Mouse (Mus musculus): ENCODE data around the gene Gm49369. TPM values are rescaled to one million over a fixed set of nuclear protein-coding genes. Genes with fewer than 3 reads are reported as not detected.

The Gm49369 gene
- 0.54 and 0.78 TPM in 2 replicates for polyA plus RNA-seq (2015; fragmentation: Nextera tagmentation; extraction: Ambion mirVana)

- H3K4me3 ChIP-seq (replicated peaks), result no peak within 1 kb of the TSS
- H3K4me2 ChIP-seq, result no peak within 1 kb of the TSS; the same call in 1 of the 2 replicates
- WGBS (ENCODE audit: insufficient replicate concordance), result 90% methylated on average over 5 of the region's 5 CpGs
- H3K9me3 ChIP-seq (replicated peaks), result no peaks in the 10 kb centered on the region
- no peak within 1 kb of the TSS for H3K9ac ChIP-seq
- H3K27me3 ChIP-seq, result no peaks in the 10 kb centered on the region
- peak within 1 kb of the TSS; percentile 92 for H3K27ac ChIP-seq (replicated peaks)
- peaks cover 93% of the 10 kb centered on the region for H3K4me1 ChIP-seq (replicated peaks)
- H3K36me3 ChIP-seq (replicated peaks), result peaks cover 83% of the 10 kb centered on the region
- ATAC-seq (ENCODE audit: insufficient read depth), result no peak
These were observed at the start of gene Gm49369 for GRCm38 (mm10) chr7:142382567-142382966. Gene Gm49369 (minus strand): TSS chr7:142382667.

DNA sequence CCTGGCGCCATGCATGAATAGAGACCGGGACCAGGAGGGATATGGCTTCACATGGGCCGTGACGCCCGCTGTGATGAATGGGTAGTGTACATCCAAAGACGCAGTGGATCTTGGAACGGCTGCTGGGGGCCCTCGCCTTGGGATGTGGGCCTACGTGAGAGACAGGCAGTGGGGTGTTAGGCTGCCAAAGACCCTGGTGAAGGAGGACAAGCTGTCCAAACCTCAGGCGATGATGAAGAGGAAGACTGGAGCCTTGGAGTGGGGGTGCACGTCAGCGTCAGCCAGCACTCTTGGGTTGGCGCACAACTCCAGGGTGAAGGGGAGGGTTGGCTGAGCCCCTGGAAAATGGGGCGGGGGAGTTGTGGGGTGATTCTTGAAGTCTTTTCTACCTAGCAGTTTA is 48.6 kb upstream of the Gm49369 start:
- peaks cover 10% of the 10 kb centered on the region for H3K4me1 ChIP-seq (replicated peaks)
- ATAC-seq (ENCODE audit: insufficient read depth), result no peak
- WGBS (ENCODE audit: insufficient replicate concordance), result 75% methylated on average over 14 of the region's 14 CpGs
- no peak overlapping the region for H3K27ac ChIP-seq (replicated peaks)
- peaks cover 76% of the 10 kb centered on the region for H3K27me3 ChIP-seq
- H3K36me3 ChIP-seq (replicated peaks), result no peaks in the 10 kb centered on the region
- H3K9me3 ChIP-seq (replicated peaks), result no peaks in the 10 kb centered on the region
- no peak overlapping the region for H3K9ac ChIP-seq
- no peak overlapping the region for H3K4me3 ChIP-seq (replicated peaks)
- no peak overlapping the region for H3K4me2 ChIP-seq

DNA sequence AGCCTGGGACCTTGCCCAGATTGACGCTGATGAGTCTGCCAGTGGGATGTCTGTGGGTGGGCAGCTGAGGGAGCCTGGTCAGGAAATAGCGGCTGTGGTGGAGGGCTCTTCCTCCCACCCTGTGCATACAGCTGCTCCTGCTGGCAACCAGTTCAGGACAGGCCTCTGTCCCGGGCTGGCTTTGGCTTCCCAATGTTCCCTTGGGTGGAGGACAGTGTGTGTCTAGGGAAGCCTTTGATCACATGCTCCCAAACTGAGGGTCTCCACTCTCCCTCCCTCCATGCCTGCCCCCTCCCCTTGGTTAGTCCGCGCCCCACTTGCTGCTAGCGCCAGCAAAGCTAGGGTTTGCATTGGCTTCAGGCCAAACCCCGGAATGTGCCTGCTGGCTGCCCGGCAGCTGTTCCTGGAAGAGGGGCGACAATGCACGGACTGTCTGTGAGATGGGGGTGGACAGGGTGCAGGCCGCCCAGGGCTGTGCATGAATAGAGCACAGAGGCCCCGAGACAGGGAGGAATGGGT is 47.8 kb upstream of the Gm49369 start:
- 60% methylated on average over 12 of the region's 12 CpGs for WGBS (ENCODE audit: insufficient replicate concordance)
- H3K27me3 ChIP-seq, result peaks cover 76% of the 10 kb centered on the region

GRCm38 (mm10) chr7:142428213-142428612 is 45.7 kb upstream of the Gm49369 start:
- WGBS (ENCODE audit: insufficient replicate concordance), result 14% methylated on average over 7 of the region's 7 CpGs
- Histone ChIP-seq H3K4me3 (replicated peaks) (no peak overlapping the region), H3K4me2 (no peak overlapping the region), H3K9me3 (replicated peaks) (no peaks in the 10 kb centered on the region), H3K4me1 (replicated peaks) (no peaks in the 10 kb centered on the region), H3K27ac (replicated peaks) (no peak overlapping the region), H3K36me3 (replicated peaks) (no peaks in the 10 kb centered on the region), H3K27me3 (peaks cover 59% of the 10 kb centered on the region; the same call in 1 of the 2 replicates), H3K9ac (no peak overlapping the region)
- no peak for ATAC-seq (ENCODE audit: insufficient read depth)

More for the DNA sequence above, 47.8 kb upstream of the Gm49369 start:
- Histone ChIP-seq H3K9ac (no peak overlapping the region), H3K36me3 (replicated peaks) (no peaks in the 10 kb centered on the region), H3K4me3 (replicated peaks) (no peak overlapping the region), H3K27ac (replicated peaks) (no peak overlapping the region), H3K4me1 (replicated peaks) (peaks cover 7% of the 10 kb centered on the region), H3K4me2 (no peak overlapping the region), H3K9me3 (replicated peaks) (no peaks in the 10 kb centered on the region)
- no peak for ATAC-seq (ENCODE audit: insufficient read depth)

DNA sequence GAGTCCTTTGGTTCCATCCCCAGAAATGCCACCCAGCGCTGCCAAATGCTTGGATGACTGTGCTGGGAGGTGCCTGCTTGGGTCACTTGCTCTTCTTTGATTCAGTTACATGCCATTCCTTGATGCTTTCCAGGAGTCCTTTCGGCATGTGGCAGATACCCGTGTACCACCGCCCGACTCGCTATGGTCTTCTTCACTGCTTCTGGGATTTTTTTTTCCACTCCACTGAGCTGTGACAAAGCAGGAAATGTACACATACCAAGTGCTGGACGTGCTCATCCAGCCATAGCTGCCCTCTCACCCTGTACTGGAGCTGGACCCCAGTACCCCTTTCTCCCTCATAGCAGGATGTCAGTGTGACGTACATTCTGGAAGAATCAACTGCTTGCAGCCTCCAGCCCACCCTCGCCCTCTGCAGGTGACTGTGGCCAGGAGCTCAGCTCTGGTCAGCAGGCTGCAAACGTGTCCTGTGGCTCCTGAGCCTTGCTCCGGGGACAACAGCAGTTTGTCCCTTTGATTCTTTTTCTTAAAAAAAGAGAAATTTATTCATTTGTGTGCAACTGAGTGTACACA is 43.3 kb upstream of the Gm49369 start:
- H3K4me2 ChIP-seq, result no peak overlapping the region
- H3K36me3 ChIP-seq (replicated peaks), result no peaks in the 10 kb centered on the region
- H3K9me3 ChIP-seq (replicated peaks), result no peaks in the 10 kb centered on the region
- H3K9ac ChIP-seq, result no peak overlapping the region
- peaks cover 39% of the 10 kb centered on the region; the same call in 1 of the 2 replicates for H3K27me3 ChIP-seq
- WGBS (ENCODE audit: insufficient replicate concordance), result 64% methylated on average over 11 of the region's 11 CpGs
- H3K4me1 ChIP-seq (replicated peaks), result peaks cover 23% of the 10 kb centered on the region
- no peak overlapping the region for H3K4me3 ChIP-seq (replicated peaks)
- no peak overlapping the region for H3K27ac ChIP-seq (replicated peaks)
- ATAC-seq (ENCODE audit: insufficient read depth), result no peak

- H3K36me3 ChIP-seq (replicated peaks), result no peaks in the 10 kb centered on the region
- H3K4me3 ChIP-seq (replicated peaks), result no peak overlapping the region
- H3K9ac ChIP-seq, result no peak overlapping the region
- H3K4me2 ChIP-seq, result no peak overlapping the region
- H3K27ac ChIP-seq (replicated peaks), result peak overlapping the region; percentile 93
- H3K4me1 ChIP-seq (replicated peaks), result peaks cover 44% of the 10 kb centered on the region
- H3K27me3 ChIP-seq, result peaks cover under 1% of the 10 kb centered on the region; the same call in 1 of the 2 replicates
- 51% methylated on average over 2 of the region's 2 CpGs for WGBS (ENCODE audit: insufficient replicate concordance)
- ATAC-seq (ENCODE audit: insufficient read depth), result peak; percentile 67
- no peaks in the 10 kb centered on the region for H3K9me3 ChIP-seq (replicated peaks)
These were observed 39.4 kb upstream of the Gm49369 start for GRCm38 (mm10) chr7:142421826-142422225.

DNA sequence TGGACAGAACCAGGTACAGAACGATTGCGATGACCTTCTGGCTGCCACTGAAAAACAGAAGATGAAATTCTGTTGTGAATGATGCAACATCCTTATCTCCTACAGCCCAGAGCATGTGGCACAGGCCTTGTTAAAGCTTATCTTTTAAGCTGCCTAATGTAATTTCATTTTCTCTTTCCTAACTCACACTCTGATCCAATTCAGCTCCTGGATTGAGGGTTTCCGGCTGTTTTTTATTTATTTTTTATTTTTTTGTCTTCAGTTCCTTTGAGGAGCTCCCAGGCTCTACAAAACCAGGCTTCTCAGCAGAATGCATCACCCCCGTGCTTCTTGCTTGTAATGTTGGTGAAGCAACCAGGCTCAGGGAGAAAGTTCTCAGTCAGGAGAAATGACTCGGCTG is 37.4 kb upstream of the Gm49369 start:
- peak; percentile 85 for ATAC-seq (ENCODE audit: insufficient read depth)
- Histone ChIP-seq H3K27me3 (no peaks in the 10 kb centered on the region), H3K27ac (replicated peaks) (peak overlapping the region; percentile 93), H3K9me3 (replicated peaks) (no peaks in the 10 kb centered on the region), H3K4me3 (replicated peaks) (peak overlapping the region; percentile 29), H3K9ac (peak overlapping the region; percentile 57), H3K36me3 (replicated peaks) (no peaks in the 10 kb centered on the region), H3K4me1 (replicated peaks) (peaks cover 44% of the 10 kb centered on the region), H3K4me2 (peak overlapping the region; percentile 61)
- 15% methylated on average over 5 of the region's 5 CpGs for WGBS (ENCODE audit: insufficient replicate concordance)

DNA sequence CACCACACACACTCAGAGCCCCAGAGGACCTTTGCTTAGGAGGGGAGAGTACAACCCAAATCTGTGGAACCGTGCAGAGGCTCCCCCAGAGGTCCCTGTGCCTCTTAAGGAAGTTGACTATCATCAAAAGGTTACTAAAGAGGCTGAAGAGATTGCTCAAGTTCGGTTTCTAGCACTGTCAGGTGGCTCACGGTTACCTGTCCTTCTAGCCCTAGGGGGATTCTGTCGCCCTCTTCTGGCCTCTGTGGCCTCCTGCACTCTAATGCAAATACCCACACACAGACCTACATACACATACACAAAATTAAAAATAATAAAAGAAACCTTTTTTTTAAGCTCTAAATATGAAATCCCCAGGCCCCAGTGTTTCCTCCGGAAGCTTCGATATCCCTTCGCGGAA is 36.2 kb upstream of the Gm49369 start:
- no peaks in the 10 kb centered on the region for H3K36me3 ChIP-seq (replicated peaks)
- H3K9me3 ChIP-seq (replicated peaks), result no peaks in the 10 kb centered on the region
- H3K9ac ChIP-seq, result no peak overlapping the region
- peaks cover 47% of the 10 kb centered on the region for H3K4me1 ChIP-seq (replicated peaks)
- WGBS (ENCODE audit: insufficient replicate concordance), result 87% methylated on average over 8 of the region's 8 CpGs
- peak overlapping the region; percentile 93; the same call in 1 of the 2 replicates for H3K27ac ChIP-seq (replicated peaks)
- no peak overlapping the region for H3K4me2 ChIP-seq
- no peak for ATAC-seq (ENCODE audit: insufficient read depth)
- no peak overlapping the region for H3K4me3 ChIP-seq (replicated peaks)
- no peaks in the 10 kb centered on the region for H3K27me3 ChIP-seq

- Histone ChIP-seq H3K27ac (replicated peaks) (peak overlapping the region; percentile 19; the same call in 1 of the 2 replicates), H3K27me3 (no peaks in the 10 kb centered on the region), H3K4me1 (replicated peaks) (peaks cover 53% of the 10 kb centered on the region), H3K36me3 (replicated peaks) (no peaks in the 10 kb centered on the region), H3K9me3 (replicated peaks) (no peaks in the 10 kb centered on the region), H3K4me2 (no peak overlapping the region), H3K4me3 (replicated peaks) (no peak overlapping the region), H3K9ac (no peak overlapping the region)
- ATAC-seq (ENCODE audit: insufficient read depth), result no peak
- WGBS (ENCODE audit: insufficient replicate concordance), result 92% methylated on average over 2 of the region's 2 CpGs
These were observed 35.6 kb upstream of the Gm49369 start for GRCm38 (mm10) chr7:142418027-142418426.

- H3K4me2 ChIP-seq, result no peak overlapping the region
- no peak for ATAC-seq (ENCODE audit: insufficient read depth)
- no peak overlapping the region for H3K27ac ChIP-seq (replicated peaks)
- WGBS (ENCODE audit: insufficient replicate concordance), result 68% methylated on average over 3 of the region's 3 CpGs
- no peak overlapping the region for H3K9ac ChIP-seq
- no peaks in the 10 kb centered on the region for H3K36me3 ChIP-seq (replicated peaks)
- H3K4me3 ChIP-seq (replicated peaks), result no peak overlapping the region
- no peaks in the 10 kb centered on the region for H3K9me3 ChIP-seq (replicated peaks)
- H3K27me3 ChIP-seq, result no peaks in the 10 kb centered on the region
- H3K4me1 ChIP-seq (replicated peaks), result peaks cover 41% of the 10 kb centered on the region
These were observed 33.8 kb upstream of the Gm49369 start for GRCm38 (mm10) chr7:142416225-142416624.

- Histone ChIP-seq H3K36me3 (replicated peaks) (no peaks in the 10 kb centered on the region), H3K4me2 (no peak overlapping the region), H3K27me3 (no peaks in the 10 kb centered on the region), H3K4me1 (replicated peaks) (peaks cover 32% of the 10 kb centered on the region), H3K4me3 (replicated peaks) (no peak overlapping the region), H3K9me3 (replicated peaks) (no peaks in the 10 kb centered on the region), H3K27ac (replicated peaks) (no peak overlapping the region), H3K9ac (no peak overlapping the region)
- 46% methylated on average over 4 of the region's 4 CpGs for WGBS (ENCODE audit: insufficient replicate concordance)
- ATAC-seq (ENCODE audit: insufficient read depth), result no peak
These were observed 32.8 kb upstream of the Gm49369 start for GRCm38 (mm10) chr7:142415314-142415713.

All from liver, embryonic 15.5 days (tissue).